Mouse (Mus musculus): ENCODE results near the gene Alg12. TPM values are rescaled to one million over a fixed set of nuclear protein-coding genes. Genes with fewer than 3 reads are reported as not detected.

Gene Alg12
- polyA plus RNA-seq (2012; rRNA removed), result 4.7 and 5.3 TPM in 2 replicates

DNA sequence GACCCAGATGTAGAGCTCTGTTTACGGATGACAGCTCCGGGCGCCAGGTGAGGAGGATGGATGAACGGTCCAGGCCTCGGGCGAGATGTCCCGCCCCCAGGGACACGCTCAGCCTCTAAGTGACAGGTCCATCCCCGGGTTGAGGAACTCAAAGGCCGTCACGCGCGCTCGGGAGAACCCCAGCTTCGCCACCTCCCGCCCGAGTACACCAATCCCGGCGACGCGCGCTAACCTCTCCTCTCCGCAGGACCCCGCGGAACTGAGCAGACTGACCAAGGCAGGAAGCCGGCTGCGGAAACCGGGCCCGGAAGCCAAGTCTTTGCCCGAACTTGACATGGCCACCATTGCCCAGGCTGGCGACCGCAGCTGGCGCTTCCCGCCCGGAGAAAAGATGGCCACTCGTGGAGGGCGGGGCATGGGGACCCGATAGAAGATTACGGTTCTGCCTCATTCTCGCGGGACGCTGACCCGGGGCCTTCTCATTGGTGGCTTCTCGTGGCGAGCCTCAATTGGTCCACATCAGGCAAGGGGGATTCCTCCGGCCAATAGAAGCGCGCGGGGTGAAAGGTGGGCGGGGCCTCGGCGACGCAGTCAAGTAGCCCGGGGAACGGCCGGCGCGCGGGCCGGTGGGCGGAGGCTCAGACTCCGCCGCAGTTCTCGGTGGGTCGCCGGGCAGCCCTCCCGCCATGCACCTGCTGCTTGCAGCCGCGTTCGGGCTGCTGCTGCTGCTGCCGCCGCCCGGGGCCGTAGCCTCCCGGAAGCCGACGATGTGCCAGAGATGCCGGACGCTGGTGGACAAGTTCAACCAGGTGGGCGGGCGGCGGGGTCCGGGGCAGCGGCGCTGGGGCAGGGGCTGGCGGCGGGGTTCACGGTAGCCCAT, at the start of gene Alg12, which contains the start of gene Creld2:
Gene Alg12 (minus strand): TSS at position 293 of the 880 bp plus-strand sequence.
Gene Creld2 (plus strand): TSS at position 621 of the 880 bp plus-strand sequence.

DNA sequence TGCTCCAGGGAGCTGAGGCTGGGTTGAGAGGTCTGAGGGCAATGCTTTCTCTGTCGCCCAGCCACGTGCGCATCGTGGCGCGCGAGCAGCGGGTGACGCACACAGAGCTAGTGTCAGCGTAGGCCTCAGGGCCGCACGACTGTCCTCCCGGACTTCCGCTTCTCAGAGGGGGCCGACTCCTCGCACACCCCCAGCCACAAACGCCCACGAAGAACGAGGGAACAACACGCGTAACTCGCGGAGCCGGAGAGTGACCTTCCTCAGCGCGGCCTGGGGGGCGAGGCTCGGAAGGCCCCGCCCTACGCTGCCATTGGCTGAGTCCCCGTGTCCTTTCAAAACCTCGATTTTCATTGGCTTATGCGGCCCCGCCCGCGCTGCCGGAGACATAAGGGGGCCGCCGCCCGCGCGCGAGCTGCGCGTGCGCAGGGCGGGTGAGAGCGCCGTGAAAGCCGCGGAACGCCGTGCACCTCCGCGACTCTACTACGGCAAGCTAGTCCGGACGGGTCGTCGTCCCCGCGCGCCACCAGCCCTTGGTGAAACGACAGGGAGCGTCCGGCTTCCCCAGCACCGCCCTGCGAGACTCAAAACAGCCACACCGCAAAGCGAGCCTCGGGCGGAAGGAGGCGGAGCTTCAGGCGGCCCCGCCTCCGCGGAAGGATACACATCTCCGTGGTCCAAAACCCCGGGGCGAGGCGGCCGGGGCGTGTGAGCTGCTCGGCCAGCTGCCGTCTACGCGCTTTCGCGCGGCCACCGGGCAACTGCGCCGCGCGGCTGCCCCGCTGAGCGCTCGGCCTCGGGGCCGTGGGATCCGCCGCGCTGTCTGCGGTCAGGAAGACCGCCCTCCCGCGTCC, 42.9 kb upstream of the Alg12 start, which contains the start of gene Pim3:
Gene Pim3 (plus strand): TSS at position 415 of the 851 bp plus-strand sequence.

Other genes starting within 250 kb of the Alg12 start
- not detected in 2 replicates for gene Zdhhc25, start 219.0 kb downstream of the Alg12 start, polyA plus RNA-seq (2012; rRNA removed)
- 5.3 and 6.3 TPM in 2 replicates for gene Brd1, start 85.1 kb downstream of the Alg12 start, polyA plus RNA-seq (2012; rRNA removed)
- 6.1 and 8.7 TPM in 2 replicates for gene Zbed4, start 67.7 kb downstream of the Alg12 start, polyA plus RNA-seq (2012; rRNA removed)
- gene Creld2, start 328 bp upstream of the Alg12 start, polyA plus RNA-seq (2012; rRNA removed), result 25.7 and 27.2 TPM in 2 replicates
- gene Pim3, start 42.9 kb upstream of the Alg12 start, polyA plus RNA-seq (2012; rRNA removed), result 3.3 and 3.4 TPM in 2 replicates
- gene Ttll8, start 135.1 kb upstream of the Alg12 start, polyA plus RNA-seq (2012; rRNA removed), result not detected in 2 replicates
- gene Mlc1, start 159.7 kb upstream of the Alg12 start, polyA plus RNA-seq (2012; rRNA removed), result 0.01 and 0.02 TPM in 2 replicates
- not detected in 2 replicates for gene Mov10l1, start 163.6 kb upstream of the Alg12 start, polyA plus RNA-seq (2012; rRNA removed)
- 0.01 and 0.03 TPM in 2 replicates for gene Panx2, start 240.4 kb upstream of the Alg12 start, polyA plus RNA-seq (2012; rRNA removed)